Mouse (Mus musculus) hindbrain, embryonic 15.5 days (tissue): ENCODE results near the gene Cfap44. TPM values are rescaled to one million over a fixed set of nuclear protein-coding genes. Genes with fewer than 3 reads are reported as not detected.

ENCODE experiments used
- ATAC-seq: fragments of 200-750 bp; cut with Nextera tagmentation; 2 replicates; pipeline ENCODE4 v1.8.0; 2017; ENCODE audit warnings: low read depth, moderate number of reproducible peaks, moderate TSS enrichment; ENCODE audit not compliant: low FRiP score
- H3K27ac ChIP-seq: fragments of 300-500 bp; sonication (generic); replicated peaks from 2 replicates; pipeline ENCODE4 v1.5.1; 2015; ENCODE audit warnings: mild to moderate bottlenecking, inconsistent platforms
- H3K27me3 ChIP-seq: fragments of 300-500 bp; sonication (generic); 2 replicates; pipeline ENCODE4 v1.6.1; 2015; ENCODE audit warnings: control low read depth, inconsistent platforms
- H3K36me3 ChIP-seq: fragments of 300-500 bp; sonication (generic); 2 replicates; pipeline ENCODE4 v1.6.1; 2015; ENCODE audit warnings: control low read depth, inconsistent platforms
- H3K4me1 ChIP-seq: fragments of 300-500 bp; sonication (generic); replicated peaks from 2 replicates; pipeline ENCODE4 v1.6.1; 2015; ENCODE audit warnings: control low read depth, inconsistent platforms
- H3K4me2 ChIP-seq: fragments of 300-500 bp; sonication (generic); 2 replicates; pipeline ENCODE4 v1.6.1; 2015; ENCODE audit warnings: moderate library complexity, mild to moderate bottlenecking, inconsistent platforms
- H3K4me3 ChIP-seq: fragments of 300-500 bp; sonication (generic); 2 replicates; pipeline ENCODE4 v1.5.1; 2015; ENCODE audit warnings: mild to moderate bottlenecking, inconsistent platforms
- H3K9ac ChIP-seq: fragments of 300-500 bp; sonication (generic); 2 replicates; pipeline ENCODE4 v1.6.1; 2015; ENCODE audit warnings: inconsistent platforms
- H3K9me3 ChIP-seq: fragments of 300-500 bp; sonication (generic); 2 replicates; pipeline ENCODE4 v1.6.1; 2016; ENCODE audit warnings: control low read depth, inconsistent platforms
- WGBS: fragments of 180-500 bp; shearing (Covaris S2); methylation state at CpG from one replicate; pipeline ENCODE4 v1.1.7; 2015; 5-methylcytosine and 5-hydroxymethylcytosine counted together
- polyA plus RNA-seq: library from polyadenylated mRNA; unstranded; fragments of >200 nt; fragmentation: Nextera tagmentation; extraction: Ambion mirVana; gene quantifications from 2 replicates; pipeline ENCODE4 v1.2.1, GENCODE M21; 2015

Cfap44 gene
- polyA plus RNA-seq, result 5.1 and 5.8 TPM in 2 replicates

- H3K36me3 ChIP-seq, result no peaks in the 10 kb centered on the region
- H3K27me3 ChIP-seq, result no peaks in the 10 kb centered on the region
- peak within 1 kb of the TSS; percentile 42 for H3K9ac ChIP-seq
- H3K4me1 ChIP-seq, result peaks cover 13% of the 10 kb centered on the region
- peak; percentile 91 for ATAC-seq
- WGBS, result under 1% methylated on average over 17 of the region's 17 CpGs
- H3K4me3 ChIP-seq, result peak within 1 kb of the TSS; percentile 39
- H3K4me2 ChIP-seq, result peak within 1 kb of the TSS; percentile 65
- H3K27ac ChIP-seq, result peak within 1 kb of the TSS; percentile 25
- no peaks in the 10 kb centered on the region for H3K9me3 ChIP-seq
Measured at GRCm38 (mm10) chr16:44394577-44395243, at the start of gene Cfap44. Gene Cfap44 (plus strand): TSS chr16:44394796.

- Histone ChIP-seq H3K27me3 (no peaks in the 10 kb centered on the region), H3K27ac (peak within 1 kb of the TSS; percentile 82), H3K9me3 (no peaks in the 10 kb centered on the region), H3K4me3 (peak within 1 kb of the TSS; percentile 73), H3K4me1 (peaks cover 13% of the 10 kb centered on the region), H3K4me2 (peak within 1 kb of the TSS; percentile 74), H3K36me3 (no peaks in the 10 kb centered on the region), H3K9ac (peak within 1 kb of the TSS; percentile 58)
- WGBS, result under 1% methylated on average over 67 of the region's 67 CpGs
- peak; percentile 100 for ATAC-seq
Measured at GRCm38 (mm10) chr16:44347071-44347901, 47.3 kb upstream of the Cfap44 start, which contains the start of gene Spice1. Gene Spice1 (plus strand): TSS chr16:44347121.

- 92% methylated on average over 4 of the region's 4 CpGs for WGBS
- H3K27ac ChIP-seq, result no peak overlapping the region
- no peaks in the 10 kb centered on the region for H3K36me3 ChIP-seq
- no peak for ATAC-seq
- H3K4me2 ChIP-seq, result no peak overlapping the region
- H3K4me3 ChIP-seq, result no peak overlapping the region
- H3K9me3 ChIP-seq, result no peaks in the 10 kb centered on the region
- no peak overlapping the region for H3K9ac ChIP-seq
- H3K4me1 ChIP-seq, result peaks cover 13% of the 10 kb centered on the region
- H3K27me3 ChIP-seq, result no peaks in the 10 kb centered on the region
Measured at GRCm38 (mm10) chr16:44349801-44350397, 44.7 kb upstream of the Cfap44 start.

- 90% methylated on average over 7 of the region's 7 CpGs for WGBS
- ATAC-seq, result no peak
- H3K9me3 ChIP-seq, result no peaks in the 10 kb centered on the region
Measured at GRCm38 (mm10) chr16:44356291-44356690, 38.3 kb upstream of the Cfap44 start.

GRCm38 (mm10) chr16:44357571-44358268 lies 36.9 kb upstream of the Cfap44 start:
- Histone ChIP-seq H3K4me3 (no peak overlapping the region), H3K9ac (no peak overlapping the region), H3K4me1 (no peaks in the 10 kb centered on the region), H3K27me3 (no peaks in the 10 kb centered on the region), H3K27ac (no peak overlapping the region), H3K4me2 (no peak overlapping the region), H3K9me3 (no peaks in the 10 kb centered on the region), H3K36me3 (peaks cover 7% of the 10 kb centered on the region; the same call in 1 of the 2 replicates)
- 74% methylated on average over 4 of the region's 4 CpGs for WGBS
- ATAC-seq, result no peak

More at GRCm38 (mm10) chr16:44356291-44356690, 38.3 kb upstream of the Cfap44 start:
- Histone ChIP-seq H3K4me3 (no peak overlapping the region), H3K27ac (no peak overlapping the region), H3K27me3 (no peaks in the 10 kb centered on the region), H3K4me2 (no peak overlapping the region), H3K36me3 (0 out of 2 replicates have a peak, but pooled peaks cover 2% of the 10 kb centered on the region), H3K9ac (no peak overlapping the region), H3K4me1 (no peaks in the 10 kb centered on the region)

GRCm38 (mm10) chr16:44361921-44362890 lies 32.4 kb upstream of the Cfap44 start:
- peaks cover 10% of the 10 kb centered on the region; the same call in 1 of the 2 replicates for H3K36me3 ChIP-seq
- H3K4me1 ChIP-seq, result no peaks in the 10 kb centered on the region
- peak; percentile 54; the same call in 1 of the 2 replicates for ATAC-seq
- WGBS, result 82% methylated on average over 10 of the region's 10 CpGs
- H3K9ac ChIP-seq, result no peak overlapping the region
- H3K27me3 ChIP-seq, result no peaks in the 10 kb centered on the region
- no peak overlapping the region for H3K4me3 ChIP-seq
- no peak overlapping the region for H3K4me2 ChIP-seq
- no peaks in the 10 kb centered on the region for H3K9me3 ChIP-seq
- no peak overlapping the region for H3K27ac ChIP-seq

- Histone ChIP-seq H3K27me3 (no peaks in the 10 kb centered on the region), H3K9ac (no peak overlapping the region), H3K27ac (no peak overlapping the region), H3K4me1 (no peaks in the 10 kb centered on the region), H3K9me3 (no peaks in the 10 kb centered on the region), H3K36me3 (peaks cover 17% of the 10 kb centered on the region), H3K4me3 (no peak overlapping the region), H3K4me2 (no peak overlapping the region)
- no peak for ATAC-seq
- 97% methylated on average over 7 of the region's 7 CpGs for WGBS
Measured at GRCm38 (mm10) chr16:44365522-44365921, 29.1 kb upstream of the Cfap44 start.

- Histone ChIP-seq H3K27ac (no peak overlapping the region), H3K36me3 (peaks cover 17% of the 10 kb centered on the region; the same call in 1 of the 2 replicates)
- WGBS, result 89% methylated on average over 4 of the region's 4 CpGs
Measured at GRCm38 (mm10) chr16:44375459-44375858, 19.1 kb upstream of the Cfap44 start.

GRCm38 (mm10) chr16:44380006-44380405 lies 14.6 kb upstream of the Cfap44 start:
- no peaks in the 10 kb centered on the region; the same call in 1 of the 2 replicates for H3K4me1 ChIP-seq
- H3K27me3 ChIP-seq, result no peaks in the 10 kb centered on the region
- no peak for ATAC-seq
- H3K4me3 ChIP-seq, result no peak overlapping the region
- H3K27ac ChIP-seq, result no peak overlapping the region
- 67% methylated on average over 4 of the region's 4 CpGs for WGBS
- H3K4me2 ChIP-seq, result no peak overlapping the region
- no peaks in the 10 kb centered on the region for H3K9me3 ChIP-seq
- no peak overlapping the region for H3K9ac ChIP-seq
- no peaks in the 10 kb centered on the region for H3K36me3 ChIP-seq

More at GRCm38 (mm10) chr16:44375459-44375858, 19.1 kb upstream of the Cfap44 start:
- no peaks in the 10 kb centered on the region for H3K4me1 ChIP-seq
- no peak overlapping the region for H3K4me2 ChIP-seq
- no peak for ATAC-seq
- H3K9ac ChIP-seq, result no peak overlapping the region
- no peak overlapping the region for H3K4me3 ChIP-seq
- H3K9me3 ChIP-seq, result no peaks in the 10 kb centered on the region
- H3K27me3 ChIP-seq, result no peaks in the 10 kb centered on the region

GRCm38 (mm10) chr16:44381578-44381977 lies 13.0 kb upstream of the Cfap44 start:
- 0 out of 2 replicates have a peak, but pooled peaks have one; percentile 23 for ATAC-seq
- H3K9me3 ChIP-seq, result no peaks in the 10 kb centered on the region
- no peak overlapping the region for H3K4me2 ChIP-seq
- no peak overlapping the region for H3K4me3 ChIP-seq
- no peaks in the 10 kb centered on the region for H3K27me3 ChIP-seq
- no peak overlapping the region for H3K27ac ChIP-seq
- WGBS, result 4% methylated on average over 5 of the region's 5 CpGs
- no peak overlapping the region for H3K9ac ChIP-seq
- H3K4me1 ChIP-seq, result no peaks in the 10 kb centered on the region; the same call in 1 of the 2 replicates
- H3K36me3 ChIP-seq, result no peaks in the 10 kb centered on the region
